Mouse (Mus musculus): Measurements from ENCODE around the gene Nhlh2.

Nhlh2 gene

DNA sequence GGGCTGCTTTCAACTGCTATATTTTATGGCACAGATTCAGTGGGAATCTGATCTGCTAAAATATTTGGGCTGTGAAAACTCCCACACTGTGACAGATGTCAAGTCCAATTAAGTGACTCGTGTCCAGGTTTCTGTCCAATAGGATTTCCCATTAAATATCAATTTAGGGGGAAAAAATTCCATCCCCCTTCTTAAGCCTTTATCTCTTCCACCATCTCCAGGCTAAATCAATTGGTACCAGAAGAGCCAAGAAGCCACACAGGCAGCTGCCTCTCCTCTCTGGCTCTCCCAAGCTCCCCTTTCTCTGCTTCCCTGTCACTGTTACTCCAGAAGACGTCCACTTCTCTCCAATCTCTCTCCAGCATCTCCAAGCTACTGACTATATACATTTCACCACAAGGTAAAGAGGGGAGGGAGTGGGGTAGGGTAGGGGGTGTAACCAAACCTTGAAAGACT is at the start of gene Nhlh2:
Gene Nhlh2, plus strand, starts transcription at position 151 of the 456 bp plus-strand sequence.
- no peak for DNase-seq (ENCODE audit: low spot score in 2 of 2)

DNA sequence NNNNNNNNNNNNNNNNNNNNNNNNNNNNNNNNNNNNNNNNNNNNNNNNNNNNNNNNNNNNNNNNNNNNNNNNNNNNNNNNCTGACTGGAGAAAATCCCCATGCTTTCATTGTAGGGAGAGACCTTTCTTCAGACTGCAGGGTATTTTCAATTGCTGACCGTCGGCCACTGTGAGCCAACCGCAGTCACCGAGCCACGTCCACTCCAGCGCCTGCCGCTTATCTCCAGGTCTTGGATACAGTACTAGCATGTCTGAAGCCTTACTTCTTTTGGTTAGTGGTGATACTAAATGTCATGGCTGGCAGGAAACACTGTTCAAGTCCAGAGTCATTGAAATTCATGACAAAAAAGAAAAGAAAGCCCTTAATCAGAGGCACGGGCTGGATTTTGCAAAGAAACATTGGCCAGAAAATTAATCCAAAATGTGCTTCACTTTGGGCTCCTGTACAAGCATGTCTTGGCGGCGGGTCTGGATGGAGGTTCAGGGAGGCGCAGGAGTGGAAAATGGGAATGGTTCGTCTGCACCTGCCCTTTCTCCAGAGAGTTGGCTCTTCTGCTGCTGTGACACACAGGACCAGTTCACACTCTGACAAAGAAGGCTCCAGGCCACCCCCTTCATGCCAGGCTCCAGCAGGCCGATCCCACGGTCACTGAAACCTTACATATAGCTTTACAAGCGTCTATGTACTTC is 48.6 kb upstream of the Nhlh2 start:
- no peak for DNase-seq (ENCODE audit: low spot score in 2 of 2)

DNA sequence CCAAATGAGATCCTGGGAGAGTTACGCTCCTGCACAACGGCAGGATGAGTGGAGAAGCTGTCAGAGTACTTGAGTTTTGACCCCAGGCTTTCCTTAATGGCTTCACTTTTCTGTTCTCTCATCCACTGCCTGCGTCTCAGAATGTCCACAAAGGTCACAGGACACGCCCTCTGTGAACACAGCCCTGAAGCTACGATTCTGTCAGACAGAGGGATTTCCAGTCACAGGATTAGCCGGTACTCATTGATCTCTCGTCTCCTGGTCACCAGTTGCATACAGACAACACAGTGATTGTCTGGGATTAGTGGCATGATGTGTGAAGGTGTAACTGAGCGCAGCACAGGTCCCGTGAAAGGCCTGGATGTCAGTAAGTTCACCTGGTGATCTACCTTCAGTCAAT is 46.4 kb upstream of the Nhlh2 start:
- no peak for DNase-seq (ENCODE audit: low spot score in 2 of 2)

DNA sequence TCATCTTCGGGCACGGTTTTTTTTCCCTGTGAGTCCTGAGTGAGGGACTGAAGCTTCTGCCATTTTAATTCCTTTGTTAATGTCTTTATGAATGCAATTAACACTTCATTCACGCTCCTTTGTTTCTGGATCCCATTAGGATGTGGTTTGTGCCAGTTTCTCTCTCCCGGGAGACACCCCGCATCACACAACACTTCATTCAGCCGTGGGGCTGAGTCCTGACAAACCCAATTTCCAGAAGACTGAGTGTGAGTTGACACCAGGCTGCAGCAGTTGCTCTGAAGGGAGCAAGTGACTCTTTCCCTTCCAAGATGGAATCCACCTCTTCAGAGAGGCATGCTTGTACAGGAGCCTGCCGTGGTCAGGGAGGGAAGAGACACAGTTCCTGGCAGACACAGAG is 45.5 kb upstream of the Nhlh2 start:
- no peak for DNase-seq (ENCODE audit: low spot score in 2 of 2)

DNA sequence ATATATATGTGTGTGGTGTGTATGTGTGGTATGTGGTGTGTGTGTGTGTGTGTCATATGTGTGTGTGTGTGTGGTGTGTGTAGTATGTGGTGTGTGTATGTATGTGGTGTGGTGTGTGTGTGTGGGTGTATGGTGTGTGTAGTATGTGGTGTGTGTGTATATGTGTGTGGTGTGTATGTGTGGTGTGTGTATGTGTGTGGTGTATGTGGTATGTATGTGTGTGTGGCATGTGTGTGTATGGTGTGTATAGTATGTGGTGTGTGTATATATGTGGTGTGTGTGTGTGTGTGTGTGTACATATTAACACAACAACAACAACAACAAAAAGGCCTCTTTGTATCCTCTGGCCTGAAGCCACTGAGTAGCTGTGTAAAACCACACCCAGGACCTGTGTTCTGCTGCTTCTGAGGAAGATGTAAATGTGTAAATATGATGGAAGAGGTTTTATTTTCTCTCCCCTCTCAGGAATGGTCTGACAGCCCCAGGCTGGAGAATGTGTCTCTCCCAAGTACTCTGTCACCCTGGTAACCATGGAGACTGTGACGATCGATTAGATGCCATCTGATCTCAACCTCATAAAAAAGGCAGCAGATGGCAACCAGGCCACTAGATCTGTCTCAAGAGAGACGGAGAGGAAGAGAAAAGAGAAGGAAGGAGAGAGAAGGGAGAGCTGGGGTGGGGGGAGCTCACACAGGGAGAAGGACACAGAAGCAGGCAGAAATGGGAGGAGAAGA is 42.9 kb upstream of the Nhlh2 start:
- no peak for DNase-seq (ENCODE audit: low spot score in 2 of 2)

DNA sequence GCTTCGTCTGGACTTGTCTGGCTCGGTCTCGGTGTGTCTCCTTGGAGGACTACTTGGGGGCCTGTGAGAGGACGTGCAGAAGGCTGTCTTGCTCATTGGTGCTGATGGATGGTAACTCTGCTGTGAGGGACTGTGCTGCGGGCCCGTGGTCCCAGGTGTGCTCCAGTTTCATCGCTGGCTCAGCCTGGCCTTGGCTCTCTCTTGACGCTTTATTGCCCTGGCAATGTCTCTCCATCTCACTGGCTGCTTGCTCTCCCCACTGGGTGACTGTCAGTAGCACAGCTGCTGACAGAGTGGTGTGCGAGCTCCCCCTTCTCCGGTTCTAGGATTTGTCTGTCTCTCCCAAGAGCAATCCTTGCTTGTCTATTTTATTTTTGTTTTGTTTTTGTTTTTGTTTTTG is 34.5 kb upstream of the Nhlh2 start:
- DNase-seq (ENCODE audit: low spot score in 2 of 2): no peak

DNA sequence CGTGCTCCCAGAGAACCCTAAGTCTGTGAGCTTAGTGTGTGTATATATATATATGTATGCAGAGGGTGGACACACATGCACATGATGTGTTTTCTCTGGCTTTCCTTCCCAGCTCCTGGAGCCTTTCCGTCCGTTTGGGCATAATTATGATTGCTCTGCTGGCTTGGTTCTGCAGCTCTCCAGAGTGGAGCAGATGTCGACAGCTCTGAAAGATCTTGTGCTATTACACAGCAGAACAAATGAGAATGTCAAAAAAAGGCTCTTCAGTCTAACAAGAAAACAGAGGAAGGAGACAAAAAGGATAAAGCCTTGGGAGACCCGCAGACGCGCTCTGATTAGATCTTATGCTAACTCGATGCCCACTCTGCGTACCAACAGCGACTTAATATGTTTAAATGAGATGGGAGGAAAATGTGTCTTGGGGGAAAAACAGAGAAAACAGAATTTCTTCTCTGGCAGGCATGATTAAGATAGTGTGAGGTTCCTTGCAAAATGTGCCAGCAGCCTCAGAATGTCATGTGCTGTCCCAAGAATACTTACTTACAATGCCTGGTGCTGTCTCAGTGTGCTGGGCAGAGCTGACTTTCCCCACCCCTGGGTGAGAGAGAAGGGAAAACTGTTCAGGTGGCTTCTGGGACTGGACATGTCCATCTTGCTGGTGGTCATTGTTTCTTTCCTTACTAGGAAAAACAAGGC is 31.4 kb upstream of the Nhlh2 start:
- peak in 1 of 2 experiments; percentile 24 for DNase-seq (ENCODE audit: low spot score in 2 of 2)

DNA sequence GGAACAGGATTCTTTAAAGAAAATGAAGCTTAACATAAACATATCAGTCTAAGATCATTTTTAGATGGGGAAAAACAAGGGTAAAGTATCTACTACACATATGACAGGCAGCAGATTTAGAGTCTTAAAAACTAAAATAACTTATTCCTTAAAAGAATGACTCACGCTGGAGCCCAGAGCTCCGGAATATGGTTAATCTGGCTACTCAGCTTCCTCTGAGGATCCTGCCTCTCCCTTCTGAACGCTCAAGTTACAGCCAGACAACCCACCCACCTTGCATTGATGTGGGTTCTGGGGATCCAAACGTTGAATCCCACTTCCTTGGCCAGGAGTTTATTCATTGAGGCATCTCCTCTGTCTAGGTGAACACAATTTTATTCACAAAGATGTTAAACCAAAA is 26.0 kb upstream of the Nhlh2 start:
- peak; percentile 6 to 16 for DNase-seq (ENCODE audit: low spot score in 2 of 2)

DNA sequence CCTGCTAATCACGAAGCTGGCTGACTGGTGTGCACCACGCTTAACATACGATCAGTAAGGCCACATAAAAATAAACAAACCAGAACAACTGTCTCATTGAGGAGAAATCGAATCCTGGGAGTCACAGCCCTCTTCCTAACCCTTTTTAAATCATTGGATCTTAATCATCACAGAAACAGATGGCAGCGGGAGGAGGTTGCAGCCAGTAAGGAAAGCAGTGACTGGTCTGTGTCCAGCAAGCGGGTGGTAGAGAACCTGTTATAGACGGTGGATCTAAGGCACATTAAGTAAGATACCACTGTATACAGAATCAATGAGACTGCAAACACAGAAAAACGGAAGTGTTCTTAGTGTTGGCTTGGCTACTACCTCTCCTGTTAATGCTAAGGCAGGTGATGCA is 24.2 kb upstream of the Nhlh2 start:
- no peak for DNase-seq (ENCODE audit: low spot score in 2 of 2)

DNA sequence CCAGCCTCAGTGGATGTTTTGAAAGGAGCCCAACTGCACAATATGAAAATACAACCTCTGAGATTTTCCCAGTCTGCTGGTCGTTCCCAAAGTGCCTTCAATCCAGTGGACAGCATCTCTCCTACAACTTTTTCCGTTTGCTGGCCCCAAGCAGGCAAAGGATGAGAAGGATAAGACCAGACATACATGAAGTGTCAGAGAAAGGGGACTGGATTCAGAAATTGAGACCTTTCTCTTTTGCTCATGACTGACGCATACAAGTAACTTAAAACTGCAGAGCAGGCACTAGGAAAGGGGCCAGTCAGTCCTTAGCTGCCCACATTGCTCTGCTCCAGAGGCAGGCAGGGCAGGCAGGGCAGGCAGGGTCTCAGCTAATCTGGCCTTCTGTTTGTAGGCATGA is 19.7 kb upstream of the Nhlh2 start:
- DNase-seq (ENCODE audit: low spot score in 2 of 2): no peak

DNA sequence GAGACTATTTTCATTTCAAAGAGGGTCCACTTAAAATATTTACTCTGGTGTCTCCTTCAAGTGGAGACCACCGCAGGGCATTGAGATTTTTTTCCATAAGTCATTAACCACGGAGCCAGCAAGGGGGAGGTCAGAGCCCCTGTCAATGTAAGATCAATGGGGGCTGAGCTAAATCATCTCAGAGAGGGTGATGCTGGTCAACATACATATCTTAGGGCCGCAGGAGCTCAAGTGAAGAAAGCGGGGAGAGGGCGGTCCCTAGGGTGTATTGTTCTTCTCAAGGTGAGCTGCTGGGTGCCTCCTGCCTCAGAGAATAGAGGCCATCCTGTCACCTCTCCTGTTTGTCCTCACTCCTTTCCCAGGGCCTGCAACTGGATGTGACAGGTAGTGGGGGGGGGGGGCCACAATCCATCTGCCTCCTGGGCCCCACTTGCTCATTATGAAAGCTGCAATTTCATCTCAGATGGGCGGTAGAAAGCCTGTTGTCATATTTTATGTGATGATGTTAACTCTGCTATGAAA is 18.8 kb upstream of the Nhlh2 start:
- DNase-seq (ENCODE audit: low spot score in 2 of 2): no peak

DNA sequence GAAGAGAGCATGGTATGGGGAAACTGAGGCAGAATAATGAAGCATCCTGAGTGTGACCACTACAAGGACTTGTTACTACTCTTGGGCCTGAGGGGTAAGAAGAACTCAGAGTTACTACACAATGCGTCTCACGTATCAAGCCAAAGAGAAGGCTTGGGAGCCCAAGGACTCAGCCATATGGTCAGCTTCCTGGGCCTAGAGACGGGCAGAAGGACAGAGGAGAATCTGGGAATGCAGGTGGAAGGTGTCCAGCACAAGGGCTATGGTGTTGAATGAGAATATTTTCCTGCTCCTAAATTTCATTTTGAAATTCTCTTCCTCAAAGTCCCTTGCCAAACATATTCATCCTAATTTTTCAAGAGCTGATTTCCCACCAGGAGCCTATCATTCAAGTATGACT is 12.0 kb upstream of the Nhlh2 start:
- DNase-seq (ENCODE audit: low spot score in 2 of 2): no peak

DNA sequence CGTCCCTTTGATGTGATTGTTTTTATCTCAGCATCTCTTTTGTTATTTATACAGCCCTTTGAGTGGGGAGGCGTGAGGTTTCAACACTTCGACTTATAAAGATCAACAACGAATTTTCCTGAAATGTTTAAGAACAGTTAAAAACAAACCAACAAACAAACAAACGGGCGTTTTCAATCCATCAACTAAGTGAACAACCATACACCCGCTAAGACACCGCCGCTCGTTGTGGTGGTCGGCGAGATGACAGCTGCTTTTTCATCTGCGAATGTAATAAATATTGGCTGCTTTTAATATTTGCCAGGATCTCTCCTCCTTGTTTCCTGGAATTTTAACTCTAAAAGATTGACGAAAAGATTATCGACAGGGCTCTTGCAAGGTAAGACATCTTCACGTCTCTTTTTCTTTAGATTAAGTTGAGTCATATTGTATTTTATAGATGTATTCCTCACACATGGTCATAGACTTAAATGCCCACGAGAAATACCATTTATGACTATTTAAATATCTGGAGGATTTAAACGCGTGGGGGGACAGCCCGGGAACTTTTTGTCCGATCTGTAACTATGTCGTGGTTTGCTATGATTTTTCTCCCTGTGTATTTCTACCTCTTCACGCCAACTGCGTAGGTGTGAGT is 923 bp downstream of the Nhlh2 start:
- peak in 1 of 2 experiments; percentile 28 for DNase-seq (ENCODE audit: low spot score in 2 of 2)

DNA sequence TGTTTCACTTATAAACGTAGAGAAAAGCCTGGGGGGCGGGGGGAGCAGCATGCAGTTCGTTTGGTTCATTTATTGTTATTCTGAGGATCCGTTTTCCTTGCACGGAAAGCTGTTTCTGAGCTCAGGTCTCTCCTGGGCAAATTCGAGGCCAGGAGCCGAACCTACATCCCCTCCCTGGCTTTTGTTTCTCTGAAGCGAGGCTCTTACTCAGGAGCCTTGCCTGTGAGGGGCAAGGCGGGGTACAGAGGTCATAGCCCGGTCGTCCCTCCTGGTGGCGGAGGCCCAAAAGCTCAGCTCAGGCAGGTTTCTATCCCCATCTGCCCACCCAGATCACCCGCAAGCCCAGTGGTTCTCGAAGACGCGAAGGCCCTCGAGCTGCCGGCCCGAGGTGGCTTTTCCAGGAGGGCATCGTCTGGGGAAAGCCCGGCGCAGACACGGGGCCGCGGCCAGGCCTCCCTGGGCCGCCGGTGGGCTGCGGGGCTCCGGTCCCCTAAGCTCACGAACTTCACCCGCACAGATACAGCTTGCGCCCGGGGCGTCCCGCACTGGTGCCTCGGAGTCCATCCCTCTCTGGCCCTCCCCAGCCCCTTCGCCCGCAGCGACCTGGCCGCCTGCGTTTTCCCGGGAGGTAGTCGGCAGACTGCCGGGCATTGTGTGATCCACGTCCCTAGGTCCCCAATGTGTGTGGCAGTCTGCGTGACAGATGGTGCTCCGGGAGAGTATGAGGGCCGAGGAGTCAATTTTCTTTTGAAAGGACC is 1.6 kb downstream of the Nhlh2 start:
- no peak for DNase-seq (ENCODE audit: low spot score in 2 of 2)

DNA sequence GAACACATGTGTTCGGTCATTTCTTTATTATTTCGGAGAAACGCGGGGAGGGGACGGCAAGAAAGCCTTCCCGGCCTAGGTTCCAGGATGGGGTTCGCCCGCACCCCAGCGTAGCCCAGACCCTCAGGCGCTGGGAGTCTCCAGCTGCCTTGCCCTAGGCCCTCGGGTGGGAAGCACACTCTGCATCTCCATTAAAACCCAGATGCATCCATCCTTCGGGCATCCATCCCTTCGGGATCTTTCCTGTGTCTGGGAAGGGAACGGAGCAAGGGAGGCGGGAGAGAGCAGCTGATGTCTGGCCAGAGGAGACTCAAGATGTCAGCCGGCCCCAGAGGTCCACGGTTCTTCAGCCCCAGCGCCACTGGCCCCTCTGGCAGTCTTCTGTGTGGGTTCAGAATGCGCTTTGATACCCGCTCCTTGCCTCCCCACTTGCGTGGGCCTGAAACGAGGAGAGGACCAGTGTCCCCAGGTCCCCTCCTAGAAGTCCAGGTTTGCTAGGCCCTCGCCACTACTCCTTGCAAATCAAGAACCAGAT is 2.3 kb downstream of the Nhlh2 start:
- DNase-seq (ENCODE audit: low spot score in 2 of 2): no peak

DNA sequence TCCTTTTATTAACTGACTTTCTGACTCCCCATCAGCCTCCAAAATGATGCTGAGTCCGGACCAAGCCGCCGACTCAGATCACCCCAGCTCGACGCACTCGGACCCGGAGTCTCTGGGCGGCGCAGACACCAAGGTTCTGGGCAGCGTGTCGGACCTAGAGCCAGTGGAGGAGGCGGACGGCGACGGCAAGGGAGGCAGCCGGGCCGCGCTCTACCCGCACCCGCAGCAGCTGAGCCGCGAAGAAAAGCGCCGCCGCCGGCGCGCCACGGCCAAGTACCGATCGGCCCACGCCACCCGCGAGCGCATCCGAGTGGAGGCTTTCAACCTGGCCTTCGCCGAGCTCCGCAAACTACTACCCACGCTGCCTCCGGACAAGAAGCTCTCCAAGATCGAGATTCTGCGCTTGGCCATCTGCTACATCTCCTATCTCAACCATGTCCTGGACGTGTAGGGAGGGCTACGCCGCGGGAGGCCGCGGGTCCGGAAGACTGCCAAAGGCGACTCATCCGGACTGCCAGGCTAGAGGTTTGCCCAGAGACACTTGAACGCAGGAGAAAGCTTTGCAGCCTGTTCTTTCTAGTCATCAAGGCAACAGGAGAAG is 2.8 kb downstream of the Nhlh2 start:
- DNase-seq (ENCODE audit: low spot score in 2 of 2): peak; percentile 61 to 67

DNA sequence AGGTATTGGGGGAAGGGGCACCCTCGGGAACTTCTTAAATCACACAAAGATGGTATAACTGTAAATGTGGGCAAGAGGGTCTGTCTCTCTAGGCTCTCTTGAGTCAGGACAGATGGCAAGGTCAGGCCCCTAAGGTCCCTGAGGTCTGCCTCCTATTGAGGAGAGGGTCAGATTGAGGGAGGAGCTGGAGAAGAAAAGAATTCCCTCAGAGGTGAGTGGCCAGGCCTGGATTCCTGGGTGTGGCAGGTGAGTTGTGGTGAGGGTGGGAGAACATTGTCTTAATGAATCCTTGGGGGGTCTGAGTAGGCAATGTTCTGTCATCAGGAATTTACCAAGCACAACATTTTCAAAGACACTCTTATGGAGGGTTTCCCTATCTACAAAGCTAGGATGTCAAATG is 10.7 kb downstream of the Nhlh2 start:
- DNase-seq (ENCODE audit: low spot score in 2 of 2): no peak

DNA sequence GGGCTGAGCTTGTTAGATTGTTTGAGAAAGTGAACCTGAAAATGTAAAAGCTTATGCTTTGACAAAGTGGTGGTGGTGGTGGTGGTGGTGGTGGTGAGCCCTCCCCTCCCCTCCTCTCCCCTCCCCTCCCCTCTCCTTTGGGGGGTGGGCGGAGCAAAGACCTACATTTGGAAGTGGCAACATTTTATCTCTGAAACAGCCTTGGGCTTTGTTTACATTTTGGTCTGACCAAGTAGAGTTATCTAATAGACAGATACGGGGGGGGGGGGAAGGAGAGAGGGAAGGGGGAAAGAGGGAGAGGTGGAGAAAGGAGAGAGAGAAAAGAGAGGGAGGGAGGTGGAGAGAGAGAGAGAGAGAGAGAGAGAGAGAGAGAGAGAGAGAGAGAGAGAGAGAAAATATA is 12.8 kb downstream of the Nhlh2 start:
- DNase-seq (ENCODE audit: low spot score in 2 of 2): no peak

DNA sequence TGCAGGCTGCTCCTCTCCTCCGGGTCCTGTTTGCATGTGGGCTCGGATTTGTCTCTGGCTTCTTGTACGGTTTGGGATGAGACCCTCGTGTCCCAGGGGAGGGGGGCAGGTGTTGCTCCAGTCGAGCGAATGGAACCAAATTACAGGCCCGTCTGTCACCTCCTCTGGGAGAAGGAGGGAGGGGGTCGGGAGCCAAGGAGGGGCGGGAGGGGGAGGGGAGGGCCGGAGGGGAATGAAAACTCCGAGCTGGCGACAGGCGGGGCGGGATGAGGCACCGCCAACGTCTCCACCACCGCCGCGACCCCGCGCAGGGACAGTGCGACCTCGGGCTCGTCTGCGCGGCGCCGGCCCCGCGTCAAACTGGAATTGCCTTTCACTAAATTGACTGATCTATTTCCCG is 13.5 kb downstream of the Nhlh2 start:
- DNase-seq (ENCODE audit: low spot score in 2 of 2): no peak

DNA sequence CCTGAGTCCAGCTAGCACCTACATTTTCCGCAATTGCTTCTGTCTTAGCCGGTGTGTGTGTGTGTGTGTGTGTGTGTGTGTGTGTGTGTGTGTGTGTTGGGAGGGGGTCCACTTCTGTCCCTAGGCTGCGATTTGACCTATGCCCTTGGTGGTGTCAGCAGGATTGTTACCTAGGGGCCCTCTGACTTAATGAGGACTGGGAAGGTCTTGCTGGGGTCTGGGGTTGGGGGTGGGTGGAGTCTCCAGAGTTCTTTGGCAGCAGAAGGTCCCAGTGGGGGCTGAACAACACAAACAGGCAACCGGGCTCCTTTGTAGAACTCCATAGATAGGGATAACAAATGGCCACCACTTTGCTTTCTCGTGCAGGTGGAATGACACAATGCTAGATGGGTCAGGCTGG is 14.0 kb downstream of the Nhlh2 start:
- no peak for DNase-seq (ENCODE audit: low spot score in 2 of 2)

DNA sequence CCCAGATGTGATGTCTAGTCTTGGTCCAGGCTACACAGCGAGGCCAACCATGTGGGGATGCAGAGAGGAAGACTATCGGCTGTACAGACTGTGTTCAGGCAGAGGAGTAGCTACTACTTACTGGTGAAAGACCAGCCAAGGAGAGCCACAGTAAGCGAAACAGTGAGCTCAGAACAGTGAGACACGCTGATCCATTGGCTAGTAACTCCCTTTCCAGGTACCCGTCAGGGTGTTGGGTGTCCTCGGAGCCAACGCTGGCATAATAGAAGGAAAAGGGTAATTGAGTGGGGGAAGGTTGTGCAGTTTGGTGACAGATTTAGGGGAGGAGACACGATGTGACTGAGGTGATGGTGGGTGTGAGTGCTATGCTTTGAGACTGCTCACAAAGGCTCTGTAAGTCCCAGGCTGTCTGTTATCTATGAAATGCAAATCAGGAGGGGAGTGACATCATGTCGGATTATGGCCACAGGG is 15.1 kb downstream of the Nhlh2 start:
- no peak for DNase-seq (ENCODE audit: low spot score in 2 of 2)

Data from right cerebral cortex, adult 2 months (tissue).